Mouse (Mus musculus) left cerebral cortex, adult 2 months (tissue): ENCODE measurements around the gene Tmem11. TPM values are rescaled to one million over a fixed set of nuclear protein-coding genes. Genes with fewer than 3 reads are reported as not detected.

Experiments used
- DNase-seq, 2 experiments: peaks; one replicate each; pipeline ENCODE4 v3.0.0; 2021 to 2022; ENCODE audit warnings: low spot score in 2 of 2, mixed read lengths in 1 of 2; ENCODE audit errors: extremely low spot score in 1 of 2
- H3K27ac ChIP-seq: fragments of 200-600 bp; 2 replicates; pipeline ENCODE4 v1.8.1; 2022
- H3K4me3 ChIP-seq: fragments of 200-600 bp; 2 replicates; pipeline ENCODE4 v1.8.1; 2022
- CTCF ChIP-seq: fragments of 200-600 bp; IDR thresholded peaks from 2 replicates; pipeline ENCODE4 v1.8.1; 2022; ENCODE audit warnings: antibody characterized with exemption, mild to moderate bottlenecking, moderate library complexity
- intact Hi-C: fragments of 180-260 bp; cut with DNase I; formaldehyde crosslinking; loops from one replicate; pipeline ENCODE4 v1.15.1; 2025
- total RNA-seq, 2 experiments: library from RNA; stranded (reverse); gene quantifications; 2 replicates each; pipeline ENCODE4 v1.2.3; 2021

Gene Tmem11
- total RNA-seq, 2 experiments from 2014 or later = 28.8 to 31.0 TPM

DNA sequence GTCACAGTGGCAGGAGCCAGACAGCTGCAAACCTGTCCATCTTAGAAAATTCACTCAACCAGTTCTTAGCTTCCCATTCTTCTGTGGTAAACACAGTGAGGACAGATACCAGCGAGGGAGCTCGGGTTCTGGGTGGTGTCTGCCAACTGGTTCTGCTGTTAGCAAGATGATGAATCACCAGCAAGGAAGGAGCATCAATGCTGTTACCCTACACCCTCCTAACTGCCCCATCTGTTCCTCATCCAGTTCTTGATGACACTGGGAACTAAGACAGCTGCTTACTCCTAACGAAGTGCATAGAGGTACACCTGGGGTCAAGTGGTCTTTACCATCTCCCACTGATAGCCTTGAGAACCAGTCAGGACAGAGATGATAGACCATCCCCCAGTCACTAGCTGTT, 22.5 kb downstream of the Tmem11 start:
- Histone ChIP-seq H3K4me3 (no peak overlapping the region), H3K27ac (no peak overlapping the region)
- intact Hi-C loops = no loop called here
- no peak for TF ChIP-seq CTCF
- DNase-seq = no peak

GRCm38 (mm10) chr11:60845415-60845814, 33.7 kb downstream of the Tmem11 start:
- no peak for TF ChIP-seq CTCF
- no peak for DNase-seq
- H3K4me3 ChIP-seq = no peak overlapping the region
- intact Hi-C loops = no loop called here
- no peak overlapping the region for H3K27ac ChIP-seq

- Histone ChIP-seq H3K27ac (no peak overlapping the region), H3K4me3 (no peak overlapping the region)
- intact Hi-C loops = no loop called here
- no peak for DNase-seq
- no peak for TF ChIP-seq CTCF
Observed at GRCm38 (mm10) chr11:60843412-60843811, 35.7 kb downstream of the Tmem11 start.

GRCm38 (mm10) chr11:60841467-60842200, 37.4 kb downstream of the Tmem11 start:
- DNase-seq = no peak
- no peak overlapping the region for H3K4me3 ChIP-seq
- H3K27ac ChIP-seq = no peak overlapping the region
- no peak for TF ChIP-seq CTCF
- intact Hi-C loops = no loop called here

- no peak for DNase-seq
- H3K27ac ChIP-seq = no peak overlapping the region
- H3K4me3 ChIP-seq = no peak overlapping the region
- no peak for TF ChIP-seq CTCF
- intact Hi-C loops = no loop called here
Observed at GRCm38 (mm10) chr11:60837644-60838406, 41.2 kb downstream of the Tmem11 start.

GRCm38 (mm10) chr11:60836897-60837296, 42.2 kb downstream of the Tmem11 start:
- H3K4me3 ChIP-seq = no peak overlapping the region
- TF ChIP-seq CTCF = no peak
- intact Hi-C loops = no loop called here
- H3K27ac ChIP-seq = no peak overlapping the region
- no peak for DNase-seq

DNA sequence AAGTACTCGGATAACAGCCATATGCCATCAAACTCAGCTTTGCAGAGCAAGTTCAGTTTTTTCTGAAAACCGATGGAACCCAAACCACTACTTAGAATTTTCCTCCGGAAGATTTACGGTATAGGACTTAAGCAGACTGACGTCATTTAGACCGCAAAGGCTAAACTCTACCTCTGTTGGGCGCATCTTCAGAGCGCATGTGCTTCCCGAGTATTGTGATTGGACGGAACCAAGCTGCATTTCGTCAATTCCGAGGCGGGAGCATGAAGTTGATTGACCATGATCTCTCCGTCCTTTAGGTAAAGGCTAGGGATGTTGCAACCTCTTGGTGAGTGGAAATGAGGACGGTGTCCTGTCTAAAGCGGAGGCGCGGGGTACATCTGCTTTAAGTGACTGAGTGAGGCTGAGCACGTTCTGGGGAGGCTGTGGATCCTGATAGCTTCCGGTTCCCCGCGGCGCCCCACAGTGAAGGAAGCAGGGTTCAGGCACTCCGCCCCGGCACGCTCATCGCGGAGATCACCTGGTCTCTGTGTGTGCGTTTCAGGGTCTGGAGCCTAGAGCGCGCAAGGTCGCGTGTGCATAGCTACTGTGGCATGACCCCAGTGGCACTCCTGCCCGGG, 48.5 kb downstream of the Tmem11 start, which contains the start of gene Dhrs7b:
Gene Dhrs7b, plus strand, starts transcription at position 199 of the 620 bp plus-strand sequence.
- Histone ChIP-seq H3K27ac (peak within 1 kb of the TSS; percentile 96), H3K4me3 (peak within 1 kb of the TSS; percentile 62)
- peak; percentile 81 to 88 for DNase-seq
- no peak for TF ChIP-seq CTCF
- intact Hi-C loops = loop anchor here (1.0 kb wide), 2 partner anchors 49 to 53 kb away; partner anchors contain the start of genes Smcr8, Tmem11 and Top3a

DNA sequence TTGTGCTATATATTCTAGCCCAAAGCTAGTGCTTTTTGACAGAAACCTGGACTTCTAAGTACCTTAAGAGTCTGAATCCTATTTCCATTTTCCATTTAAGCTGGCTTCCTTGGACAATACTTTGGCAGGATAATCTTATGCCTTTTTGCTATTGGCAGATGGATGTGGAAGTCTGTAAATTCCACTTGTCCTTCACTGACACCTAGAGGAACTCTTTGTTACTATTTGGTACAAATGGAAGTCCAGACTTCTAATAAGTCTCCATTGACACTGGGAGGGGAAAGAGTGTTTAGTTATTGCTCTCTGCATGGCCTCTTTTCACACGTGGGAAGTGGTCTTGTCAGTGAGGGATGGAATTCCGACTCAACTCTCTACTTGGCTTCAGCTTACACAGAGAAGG, 50.2 kb downstream of the Tmem11 start:
- intact Hi-C loops = no loop called here
- Histone ChIP-seq H3K4me3 (no peak overlapping the region), H3K27ac (no peak overlapping the region)
- no peak for DNase-seq
- peak; percentile 21 for TF ChIP-seq CTCF

DNA sequence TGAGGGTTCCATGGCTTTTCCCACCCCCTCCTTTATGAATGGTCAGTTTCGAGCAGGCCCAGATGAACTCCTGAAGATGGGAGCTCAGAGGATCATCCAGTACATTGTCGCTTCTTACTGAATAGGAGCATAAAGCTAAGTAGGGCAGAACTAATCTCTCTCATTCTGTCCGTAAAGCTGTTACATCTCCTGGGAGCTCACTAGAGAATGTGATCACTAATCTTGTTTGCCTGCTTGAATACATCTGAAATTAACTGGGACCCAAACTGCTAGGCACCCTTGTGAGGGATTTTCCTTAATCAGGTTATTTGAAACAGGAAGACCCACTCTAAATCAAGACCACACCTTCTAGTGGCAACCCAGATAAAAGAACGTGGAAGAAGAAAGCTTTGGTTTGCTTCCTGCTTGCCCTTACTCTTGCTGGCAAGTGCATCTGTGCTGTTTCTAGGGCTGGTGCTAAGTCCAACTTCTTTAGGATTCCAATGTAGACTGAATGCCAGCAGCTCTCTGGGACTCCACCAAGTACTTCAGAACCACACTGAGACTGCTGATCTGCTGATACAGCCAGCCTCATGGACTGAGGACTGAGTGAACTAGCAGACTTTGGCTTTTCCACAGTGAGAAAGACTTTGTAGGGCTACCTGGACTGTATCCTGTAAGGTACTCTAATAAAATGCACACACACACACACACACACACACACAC, 51.7 kb downstream of the Tmem11 start:
- no peak for DNase-seq
- H3K4me3 ChIP-seq = no peak overlapping the region
- TF ChIP-seq CTCF = no peak
- H3K27ac ChIP-seq = no peak overlapping the region
- intact Hi-C loops = no loop called here

DNA sequence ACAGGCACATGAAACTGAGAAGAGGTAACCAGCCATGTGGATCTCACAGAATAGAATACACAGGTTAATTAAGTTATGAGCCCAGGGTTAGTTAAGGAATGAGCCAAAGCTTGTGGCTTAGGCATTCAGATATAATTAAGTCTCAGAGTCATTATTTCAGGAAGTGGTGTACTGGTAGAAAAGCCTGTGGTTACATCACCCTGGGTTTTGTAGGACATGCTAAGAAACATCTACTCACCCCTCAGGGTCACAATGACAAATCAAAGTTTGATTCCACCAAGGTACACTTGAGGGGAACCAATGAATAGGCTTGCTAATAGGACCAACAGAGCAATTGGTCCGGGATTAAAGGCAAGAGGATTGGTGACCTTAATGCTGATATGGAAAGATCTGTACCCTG, 52.4 kb downstream of the Tmem11 start:
- intact Hi-C loops = no loop called here

DNA sequence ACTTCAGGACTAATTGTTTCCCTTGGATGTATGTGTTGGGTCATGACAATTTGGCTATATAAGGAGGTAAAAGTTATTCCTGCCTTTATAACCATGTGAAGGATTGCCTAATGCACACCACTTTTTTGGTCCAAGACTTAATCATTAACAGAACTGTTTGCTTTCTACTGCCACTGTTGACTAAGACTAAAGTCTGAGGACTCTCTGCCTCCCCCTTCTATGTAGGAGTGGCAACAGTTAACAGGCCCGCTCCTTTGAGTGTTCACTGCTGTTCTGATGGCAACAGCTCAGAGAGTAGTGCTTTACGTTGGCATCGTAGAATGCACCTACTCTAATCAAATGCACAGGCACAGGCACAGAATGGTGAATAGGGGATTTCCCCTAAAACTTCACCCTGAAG, 53.9 kb downstream of the Tmem11 start:
- TF ChIP-seq CTCF = no peak
- intact Hi-C loops = no loop called here
- DNase-seq = no peak
- H3K4me3 ChIP-seq = no peak overlapping the region
- no peak overlapping the region for H3K27ac ChIP-seq

More for the DNA sequence above, 52.4 kb downstream of the Tmem11 start:
- no peak for DNase-seq
- H3K27ac ChIP-seq = no peak overlapping the region
- no peak overlapping the region for H3K4me3 ChIP-seq
- TF ChIP-seq CTCF = no peak
